Mouse (Mus musculus) heart, embryonic 11.5 days (tissue): ENCODE measurements around the gene Rexo1. TPM values are rescaled to one million over a fixed set of nuclear protein-coding genes. Genes with fewer than 3 reads are reported as not detected.
"Not testable (repeated sequence)": the region's sequence is repeated elsewhere in the genome, so short reads cannot be mapped to it uniquely, and the experiment has no call there.

Experiments used
- ATAC-seq: fragments of 200-750 bp; cut with Nextera tagmentation; replicated peaks from 2 replicates; pipeline ENCODE4 v1.8.0; 2017; ENCODE audit warnings: moderate library complexity; ENCODE audit not compliant: insufficient number of reproducible peaks, low FRiP score, low TSS enrichment
- H3K27ac ChIP-seq: fragments of 300-500 bp; sonication (generic); 2 replicates; pipeline ENCODE4 v1.5.1; 2014; ENCODE audit warnings: mild to moderate bottlenecking, low read depth, low read length
- H3K27me3 ChIP-seq: fragments of 300-500 bp; sonication (generic); 2 replicates; pipeline ENCODE4 v1.6.1; 2014; ENCODE audit warnings: mild to moderate bottlenecking, low read length, mixed read lengths; ENCODE audit not compliant: control insufficient read depth, insufficient read depth
- H3K36me3 ChIP-seq: fragments of 300-500 bp; sonication (generic); 2 replicates; pipeline ENCODE4 v1.6.1; 2014; ENCODE audit warnings: mild to moderate bottlenecking, low read length, moderate library complexity, mixed read lengths; ENCODE audit not compliant: control insufficient read depth, insufficient read depth
- H3K4me1 ChIP-seq: fragments of 300-500 bp; sonication (generic); 2 replicates; pipeline ENCODE4 v1.6.1; 2014; ENCODE audit warnings: low read length; ENCODE audit not compliant: control insufficient read depth, insufficient read depth
- H3K4me2 ChIP-seq: fragments of 300-500 bp; sonication (generic); 2 replicates; pipeline ENCODE4 v1.6.1; 2014; ENCODE audit warnings: mild to moderate bottlenecking, moderate library complexity
- H3K4me3 ChIP-seq: fragments of 300-500 bp; sonication (generic); 2 replicates; pipeline ENCODE4 v1.5.1; 2014; ENCODE audit warnings: low read depth, low read length
- H3K9ac ChIP-seq: fragments of 300-500 bp; sonication (generic); 2 replicates; pipeline ENCODE4 v1.6.1; 2014; ENCODE audit warnings: mild to moderate bottlenecking, low read depth, low read length, moderate library complexity
- H3K9me3 ChIP-seq: fragments of 300-500 bp; sonication (generic); replicated peaks from 2 replicates; pipeline ENCODE4 v1.6.1; 2016; ENCODE audit warnings: low read length; ENCODE audit not compliant: control insufficient read depth
- WGBS: fragments of 180-500 bp; shearing (Covaris S2); extraction: QIAGEN DNeasy Blood & Tissue Kit; methylation state at CpG from one replicate; pipeline ENCODE4 v1.1.7; 2014; ENCODE audit not compliant: insufficient replicate concordance; 5-methylcytosine and 5-hydroxymethylcytosine counted together
- polyA plus RNA-seq: library from polyadenylated mRNA; unstranded; fragments of >200 nt; fragmentation: Nextera tagmentation; extraction: Ambion mirVana; gene quantifications from 2 replicates; pipeline ENCODE4 v1.2.1, GENCODE M21; 2014

Gene Rexo1
- 18.0 and 18.1 TPM in 2 replicates for polyA plus RNA-seq

GRCm38 (mm10) chr10:80561116-80561944 is at the start of gene Rexo1:
Gene Rexo1, minus strand, starts transcription at chr10:80561560.
- H3K4me3 ChIP-seq: peak within 1 kb of the TSS; percentile 100
- H3K27ac ChIP-seq: peak within 1 kb of the TSS; percentile 86
- no peaks in the 10 kb centered on the region for H3K27me3 ChIP-seq
- H3K36me3 ChIP-seq: no peaks in the 10 kb centered on the region
- peak within 1 kb of the TSS; percentile 97 for H3K9ac ChIP-seq
- H3K4me2 ChIP-seq: peak within 1 kb of the TSS; percentile 97
- ATAC-seq: peak; percentile 74; the same call in 1 of the 2 replicates
- WGBS: under 1% methylated on average over 72 of the region's 72 CpGs
- H3K9me3 ChIP-seq: no peaks in the 10 kb centered on the region
- peaks cover 28% of the 10 kb centered on the region for H3K4me1 ChIP-seq

GRCm38 (mm10) chr10:80611024-80611423 is 49.7 kb upstream of the Rexo1 start:
- Histone ChIP-seq H3K9me3 (no peaks in the 10 kb centered on the region), H3K9ac (no peak overlapping the region), H3K4me3 (no peak overlapping the region), H3K4me2 (no peak overlapping the region), H3K27me3 (no peaks in the 10 kb centered on the region), H3K36me3 (peaks cover 31% of the 10 kb centered on the region), H3K4me1 (no peaks in the 10 kb centered on the region), H3K27ac (no peak overlapping the region)
- ATAC-seq: no peak
- 65% methylated on average over 4 of the region's 4 CpGs for WGBS

- Histone ChIP-seq H3K27ac (no peak overlapping the region), H3K9ac (no peak overlapping the region), H3K4me1 (no peaks in the 10 kb centered on the region), H3K9me3 (no peaks in the 10 kb centered on the region), H3K27me3 (no peaks in the 10 kb centered on the region), H3K4me2 (no peak overlapping the region), H3K36me3 (peaks cover 31% of the 10 kb centered on the region), H3K4me3 (no peak overlapping the region)
- WGBS: 89% methylated on average over 9 of the region's 9 CpGs
- ATAC-seq: no peak
These were observed 48.9 kb upstream of the Rexo1 start for GRCm38 (mm10) chr10:80610116-80610785.

- Histone ChIP-seq H3K27ac (no peak overlapping the region), H3K4me2 (no peak overlapping the region), H3K4me1 (no peaks in the 10 kb centered on the region), H3K9me3 (no peaks in the 10 kb centered on the region), H3K4me3 (no peak overlapping the region), H3K27me3 (no peaks in the 10 kb centered on the region), H3K9ac (no peak overlapping the region; the same call in 1 of the 2 replicates), H3K36me3 (peaks cover 22% of the 10 kb centered on the region)
- 90% methylated on average over 10 of the region's 10 CpGs for WGBS
- no peak for ATAC-seq
These were observed 48.0 kb upstream of the Rexo1 start for GRCm38 (mm10) chr10:80609269-80609924.

- Histone ChIP-seq H3K4me1 (peaks cover 7% of the 10 kb centered on the region), H3K4me2 (no peak overlapping the region), H3K9ac (no peak overlapping the region), H3K27ac (no peak overlapping the region), H3K4me3 (no peak overlapping the region), H3K36me3 (peaks cover 20% of the 10 kb centered on the region), H3K27me3 (no peaks in the 10 kb centered on the region), H3K9me3 (no peaks in the 10 kb centered on the region)
- ATAC-seq: no peak
- WGBS: 83% methylated on average over 3 of the region's 3 CpGs
These were observed 47.1 kb upstream of the Rexo1 start for GRCm38 (mm10) chr10:80608435-80608834.

GRCm38 (mm10) chr10:80606737-80607350 is 45.5 kb upstream of the Rexo1 start:
- Histone ChIP-seq H3K9me3 (no peaks in the 10 kb centered on the region), H3K4me2 (no peak overlapping the region), H3K9ac (no peak overlapping the region), H3K4me3 (no peak overlapping the region), H3K27ac (no peak overlapping the region), H3K4me1 (peaks cover 7% of the 10 kb centered on the region), H3K36me3 (peaks cover 13% of the 10 kb centered on the region), H3K27me3 (no peaks in the 10 kb centered on the region)
- ATAC-seq: no peak
- WGBS: 93% methylated on average over 34 of the region's 34 CpGs

- Histone ChIP-seq H3K9me3 (no peaks in the 10 kb centered on the region), H3K36me3 (peaks cover 13% of the 10 kb centered on the region), H3K27me3 (no peaks in the 10 kb centered on the region), H3K9ac (no peak overlapping the region), H3K27ac (no peak overlapping the region), H3K4me1 (peaks cover 7% of the 10 kb centered on the region), H3K4me2 (no peak overlapping the region), H3K4me3 (no peak overlapping the region)
- no peak for ATAC-seq
- 87% methylated on average over 23 of the region's 23 CpGs for WGBS
These were observed 44.9 kb upstream of the Rexo1 start for GRCm38 (mm10) chr10:80606306-80606705.

GRCm38 (mm10) chr10:80605721-80606120 is 44.4 kb upstream of the Rexo1 start, which contains the start of gene Gm49322:
Gene Gm49322, plus strand, starts transcription at chr10:80606021.
- WGBS: 80% methylated on average over 4 of the region's 4 CpGs
- not testable (repeated sequence) for H3K4me2 ChIP-seq, H3K4me3 ChIP-seq, H3K9me3 ChIP-seq, H3K27me3 ChIP-seq, ATAC-seq, H3K4me1 ChIP-seq, H3K9ac ChIP-seq, H3K27ac ChIP-seq
- peaks cover 13% of the 10 kb centered on the region for H3K36me3 ChIP-seq
